Mouse (Mus musculus): ENCODE data around the gene Hivep1. TPM values are rescaled to one million over a fixed set of nuclear protein-coding genes. Genes with fewer than 3 reads are reported as not detected.

The Hivep1 gene
- polyA plus RNA-seq, 1 experiment from 2014 or later: 18.4 TPM

GRCm38 (mm10) chr13:42064257-42064656, 12.4 kb downstream of the Hivep1 start:
- Histone ChIP-seq H3K27ac (ENCODE audit: low read depth, low read length) (no peak overlapping the region), H3K4me1 (replicated peaks; ENCODE audit: control insufficient read depth, insufficient read depth, low read length) (no peaks in the 10 kb centered on the region), H3K4me2 (replicated peaks; ENCODE audit: low read depth, low read length) (no peak overlapping the region), H3K27me3 (ENCODE audit: control insufficient read depth, insufficient read depth, low read length) (no peaks in the 10 kb centered on the region), H3K9ac (ENCODE audit: low read depth, low read length) (no peak overlapping the region), H3K4me3 (ENCODE audit: low read depth, low read length) (no peak overlapping the region), H3K9me3 (ENCODE audit: control insufficient read depth, low read length) (no peaks in the 10 kb centered on the region), H3K36me3 (ENCODE audit: control insufficient read depth, insufficient read depth, low read length) (no peaks in the 10 kb centered on the region)
- DNase-seq (ENCODE audit: low spot score) (no peak), ATAC-seq (ENCODE audit: low FRiP score) (no peak)

GRCm38 (mm10) chr13:42070236-42070635, 18.4 kb downstream of the Hivep1 start:
- H3K9ac ChIP-seq (ENCODE audit: low read depth, low read length): no peak overlapping the region
- DNase-seq (ENCODE audit: low spot score) (no peak), ATAC-seq (ENCODE audit: low FRiP score) (no peak)
- H3K36me3 ChIP-seq (ENCODE audit: control insufficient read depth, insufficient read depth, low read length): no peaks in the 10 kb centered on the region
- H3K9me3 ChIP-seq (ENCODE audit: control insufficient read depth, low read length): no peaks in the 10 kb centered on the region
- H3K27me3 ChIP-seq (ENCODE audit: control insufficient read depth, insufficient read depth, low read length): no peaks in the 10 kb centered on the region
- no peak overlapping the region for H3K27ac ChIP-seq (ENCODE audit: low read depth, low read length)
- H3K4me3 ChIP-seq (ENCODE audit: low read depth, low read length): no peak overlapping the region
- WGBS: 78% methylated on average over 4 of the region's 4 CpGs
- H3K4me1 ChIP-seq (replicated peaks; ENCODE audit: control insufficient read depth, insufficient read depth, low read length): no peaks in the 10 kb centered on the region
- no peak overlapping the region for H3K4me2 ChIP-seq (replicated peaks; ENCODE audit: low read depth, low read length)

GRCm38 (mm10) chr13:42071011-42071410, 19.2 kb downstream of the Hivep1 start:
- Histone ChIP-seq H3K4me3 (ENCODE audit: low read depth, low read length) (no peak overlapping the region), H3K4me1 (replicated peaks; ENCODE audit: control insufficient read depth, insufficient read depth, low read length) (no peaks in the 10 kb centered on the region), H3K36me3 (ENCODE audit: control insufficient read depth, insufficient read depth, low read length) (no peaks in the 10 kb centered on the region), H3K9ac (ENCODE audit: low read depth, low read length) (no peak overlapping the region), H3K9me3 (ENCODE audit: control insufficient read depth, low read length) (no peaks in the 10 kb centered on the region), H3K27ac (ENCODE audit: low read depth, low read length) (no peak overlapping the region), H3K4me2 (replicated peaks; ENCODE audit: low read depth, low read length) (no peak overlapping the region), H3K27me3 (ENCODE audit: control insufficient read depth, insufficient read depth, low read length) (no peaks in the 10 kb centered on the region)
- DNase-seq (ENCODE audit: low spot score) (no peak), ATAC-seq (ENCODE audit: low FRiP score) (no peak)
- 89% methylated on average over 6 of the region's 6 CpGs for WGBS

- Histone ChIP-seq H3K4me1 (replicated peaks; ENCODE audit: control insufficient read depth, insufficient read depth, low read length) (no peaks in the 10 kb centered on the region), H3K4me3 (ENCODE audit: low read depth, low read length) (no peak overlapping the region), H3K9me3 (ENCODE audit: control insufficient read depth, low read length) (no peaks in the 10 kb centered on the region), H3K4me2 (replicated peaks; ENCODE audit: low read depth, low read length) (no peak overlapping the region), H3K36me3 (ENCODE audit: control insufficient read depth, insufficient read depth, low read length) (no peaks in the 10 kb centered on the region), H3K9ac (ENCODE audit: low read depth, low read length) (no peak overlapping the region), H3K27ac (ENCODE audit: low read depth, low read length) (no peak overlapping the region), H3K27me3 (ENCODE audit: control insufficient read depth, insufficient read depth, low read length) (no peaks in the 10 kb centered on the region)
- no peak for DNase-seq (ENCODE audit: low spot score)
- no peak for ATAC-seq (ENCODE audit: low FRiP score)
- 86% methylated on average over 6 of the region's 6 CpGs for WGBS
Observed at GRCm38 (mm10) chr13:42073285-42073684, 21.5 kb downstream of the Hivep1 start.

- no peak overlapping the region for H3K4me3 ChIP-seq (ENCODE audit: low read depth, low read length)
- H3K9me3 ChIP-seq (ENCODE audit: control insufficient read depth, low read length): no peaks in the 10 kb centered on the region
- no peak overlapping the region for H3K27ac ChIP-seq (ENCODE audit: low read depth, low read length)
- H3K36me3 ChIP-seq (ENCODE audit: control insufficient read depth, insufficient read depth, low read length): no peaks in the 10 kb centered on the region
- no peak overlapping the region for H3K4me2 ChIP-seq (replicated peaks; ENCODE audit: low read depth, low read length)
- H3K4me1 ChIP-seq (replicated peaks; ENCODE audit: control insufficient read depth, insufficient read depth, low read length): no peaks in the 10 kb centered on the region
- no peak overlapping the region for H3K9ac ChIP-seq (ENCODE audit: low read depth, low read length)
- DNase-seq (ENCODE audit: low spot score) (no peak), ATAC-seq (ENCODE audit: low FRiP score) (no peak)
- 92% methylated on average over 5 of the region's 5 CpGs for WGBS
- no peaks in the 10 kb centered on the region for H3K27me3 ChIP-seq (ENCODE audit: control insufficient read depth, insufficient read depth, low read length)
Observed at GRCm38 (mm10) chr13:42075546-42075945, 23.7 kb downstream of the Hivep1 start.

GRCm38 (mm10) chr13:42076751-42077302, 25.0 kb downstream of the Hivep1 start:
- no peak for ATAC-seq (ENCODE audit: low FRiP score)
- Histone ChIP-seq H3K4me1 (replicated peaks; ENCODE audit: control insufficient read depth, insufficient read depth, low read length) (no peaks in the 10 kb centered on the region), H3K4me3 (ENCODE audit: low read depth, low read length) (no peak overlapping the region), H3K36me3 (ENCODE audit: control insufficient read depth, insufficient read depth, low read length) (no peaks in the 10 kb centered on the region), H3K9ac (ENCODE audit: low read depth, low read length) (no peak overlapping the region), H3K9me3 (ENCODE audit: control insufficient read depth, low read length) (no peaks in the 10 kb centered on the region), H3K27ac (ENCODE audit: low read depth, low read length) (no peak overlapping the region), H3K4me2 (replicated peaks; ENCODE audit: low read depth, low read length) (no peak overlapping the region), H3K27me3 (ENCODE audit: control insufficient read depth, insufficient read depth, low read length) (no peaks in the 10 kb centered on the region)
- WGBS: 98% methylated on average over 5 of the region's 5 CpGs
- DNase-seq (ENCODE audit: low spot score): no peak

- no peak for ATAC-seq (ENCODE audit: low FRiP score)
- H3K36me3 ChIP-seq (ENCODE audit: control insufficient read depth, insufficient read depth, low read length): no peaks in the 10 kb centered on the region
- WGBS: 92% methylated on average over 3 of the region's 3 CpGs
Observed at GRCm38 (mm10) chr13:42077629-42078028, 25.8 kb downstream of the Hivep1 start.

GRCm38 (mm10) chr13:42080131-42080916, 28.5 kb downstream of the Hivep1 start:
- Histone ChIP-seq H3K4me3 (ENCODE audit: low read depth, low read length) (no peak overlapping the region), H3K27ac (ENCODE audit: low read depth, low read length) (no peak overlapping the region), H3K9me3 (ENCODE audit: control insufficient read depth, low read length) (no peaks in the 10 kb centered on the region), H3K4me2 (replicated peaks; ENCODE audit: low read depth, low read length) (no peak overlapping the region), H3K4me1 (replicated peaks; ENCODE audit: control insufficient read depth, insufficient read depth, low read length) (no peaks in the 10 kb centered on the region), H3K36me3 (ENCODE audit: control insufficient read depth, insufficient read depth, low read length) (no peaks in the 10 kb centered on the region), H3K9ac (ENCODE audit: low read depth, low read length) (no peak overlapping the region), H3K27me3 (ENCODE audit: control insufficient read depth, insufficient read depth, low read length) (no peaks in the 10 kb centered on the region)
- WGBS: 71% methylated on average over 10 of the region's 10 CpGs
- no peak for DNase-seq (ENCODE audit: low spot score)
- no peak for ATAC-seq (ENCODE audit: low FRiP score)

More at GRCm38 (mm10) chr13:42077629-42078028, 25.8 kb downstream of the Hivep1 start:
- H3K9ac ChIP-seq (ENCODE audit: low read depth, low read length): no peak overlapping the region
- H3K4me2 ChIP-seq (replicated peaks; ENCODE audit: low read depth, low read length): no peak overlapping the region
- no peaks in the 10 kb centered on the region for H3K4me1 ChIP-seq (replicated peaks; ENCODE audit: control insufficient read depth, insufficient read depth, low read length)
- no peaks in the 10 kb centered on the region for H3K27me3 ChIP-seq (ENCODE audit: control insufficient read depth, insufficient read depth, low read length)
- no peaks in the 10 kb centered on the region for H3K9me3 ChIP-seq (ENCODE audit: control insufficient read depth, low read length)
- no peak overlapping the region for H3K4me3 ChIP-seq (ENCODE audit: low read depth, low read length)
- no peak for DNase-seq (ENCODE audit: low spot score)
- H3K27ac ChIP-seq (ENCODE audit: low read depth, low read length): no peak overlapping the region

- Histone ChIP-seq H3K4me2 (replicated peaks; ENCODE audit: low read depth, low read length) (no peak overlapping the region), H3K36me3 (ENCODE audit: control insufficient read depth, insufficient read depth, low read length) (no peaks in the 10 kb centered on the region), H3K4me1 (replicated peaks; ENCODE audit: control insufficient read depth, insufficient read depth, low read length) (no peaks in the 10 kb centered on the region), H3K9me3 (ENCODE audit: control insufficient read depth, low read length) (no peaks in the 10 kb centered on the region), H3K27ac (ENCODE audit: low read depth, low read length) (no peak overlapping the region), H3K27me3 (ENCODE audit: control insufficient read depth, insufficient read depth, low read length) (no peaks in the 10 kb centered on the region), H3K9ac (ENCODE audit: low read depth, low read length) (no peak overlapping the region), H3K4me3 (ENCODE audit: low read depth, low read length) (no peak overlapping the region)
- ATAC-seq (ENCODE audit: low FRiP score) (no peak), DNase-seq (ENCODE audit: low spot score) (no peak)
- WGBS: 81% methylated on average over 5 of the region's 5 CpGs
Observed at GRCm38 (mm10) chr13:42088339-42088738, 36.5 kb downstream of the Hivep1 start.

Measured in hindbrain, embryonic 11.5 days (tissue).